Mouse (Mus musculus): ENCODE measurements around the gene Rnf167. TPM values are rescaled to one million over a fixed set of nuclear protein-coding genes. Genes with fewer than 3 reads are reported as not detected.

Rnf167 gene
- total RNA-seq, 2 experiments from 2014 or later: 88.7 to 91.8 TPM

DNA sequence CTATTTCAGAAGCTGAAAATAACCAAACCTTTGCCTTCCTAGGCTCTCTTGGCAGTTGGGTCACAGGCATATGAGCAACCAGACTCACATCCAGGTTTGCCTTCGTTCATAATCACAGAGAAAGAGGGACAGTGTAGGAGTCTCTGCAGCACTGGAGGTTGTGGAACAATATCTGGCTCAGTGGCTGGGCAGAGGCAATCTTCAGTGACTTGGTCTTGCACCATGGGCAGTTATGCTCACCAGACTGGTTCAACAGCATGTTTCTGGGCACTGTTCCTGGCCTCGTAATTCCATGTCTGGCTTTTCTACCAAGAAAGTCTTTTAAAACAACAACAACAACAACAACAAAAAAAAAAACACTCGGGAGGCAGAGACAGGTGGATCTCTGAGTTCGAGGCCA lies 11.4 kb upstream of the Rnf167 start:
- DNase-seq (ENCODE audit: low spot score in 2 of 2): no peak

GRCm38 (mm10) chr11:70637764-70638163 lies 9.3 kb upstream of the Rnf167 start:
- no peak for DNase-seq (ENCODE audit: low spot score in 2 of 2)

GRCm38 (mm10) chr11:70638293-70638692 lies 8.7 kb upstream of the Rnf167 start:
- DNase-seq (ENCODE audit: low spot score in 2 of 2): no peak

DNA sequence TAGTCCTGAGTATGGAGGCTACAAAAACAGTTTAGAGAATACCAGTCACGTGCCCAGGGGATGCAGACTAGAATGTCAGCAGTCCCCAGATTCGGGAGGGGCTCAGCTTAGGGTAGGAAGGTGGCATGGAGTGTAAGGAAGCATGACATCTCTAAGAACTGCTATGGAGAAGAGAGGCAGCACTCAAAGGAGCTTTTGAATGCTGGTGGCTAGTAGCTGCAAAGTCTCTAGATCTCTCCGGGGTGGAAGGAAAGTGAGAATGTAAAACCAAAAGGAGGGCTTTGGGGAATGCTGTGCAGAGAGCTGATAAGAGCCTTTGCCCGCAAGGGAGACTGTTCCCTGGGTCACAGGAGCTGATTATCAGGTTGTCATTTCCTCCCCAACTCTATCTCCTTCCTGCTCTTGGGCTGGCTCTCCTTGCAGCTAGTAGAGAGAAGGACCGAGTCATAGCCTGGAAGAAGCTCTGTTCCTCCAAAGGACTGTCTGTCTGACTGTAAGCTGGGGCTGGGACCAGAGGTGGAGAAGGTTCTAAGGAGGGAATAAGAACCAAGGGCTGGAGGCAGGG lies 8.2 kb upstream of the Rnf167 start, which contains the start of gene Gp1ba:
TSS of gene Gp1ba (plus strand) at position 409 of the 565 bp plus-strand sequence.
- DNase-seq (ENCODE audit: low spot score in 2 of 2): no peak

GRCm38 (mm10) chr11:70639976-70640375 lies 7.1 kb upstream of the Rnf167 start:
- DNase-seq (ENCODE audit: low spot score in 2 of 2): no peak

- no peak for DNase-seq (ENCODE audit: low spot score in 2 of 2)
Observed at GRCm38 (mm10) chr11:70641241-70641640, 5.8 kb upstream of the Rnf167 start.

DNA sequence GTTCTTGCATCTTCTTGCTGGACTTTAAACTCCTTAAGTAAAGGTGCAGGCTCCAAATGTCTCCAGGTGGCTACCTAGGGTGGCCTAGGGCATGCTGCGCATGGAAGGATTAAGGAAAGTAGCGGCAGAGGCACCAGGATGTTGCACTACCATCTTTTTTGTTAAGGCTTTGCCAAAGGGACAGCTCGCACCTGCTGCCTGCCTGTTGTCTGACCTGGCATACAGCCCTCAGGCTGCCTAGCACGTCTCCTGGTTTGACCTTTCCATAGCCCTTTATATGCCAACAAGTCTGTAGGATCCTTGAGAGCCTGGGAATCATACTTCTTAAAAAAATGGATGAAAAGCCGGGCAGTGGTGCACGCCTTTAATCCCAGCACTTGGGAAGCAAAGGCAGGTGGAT lies 4.0 kb upstream of the Rnf167 start:
- DNase-seq (ENCODE audit: low spot score in 2 of 2): no peak

DNA sequence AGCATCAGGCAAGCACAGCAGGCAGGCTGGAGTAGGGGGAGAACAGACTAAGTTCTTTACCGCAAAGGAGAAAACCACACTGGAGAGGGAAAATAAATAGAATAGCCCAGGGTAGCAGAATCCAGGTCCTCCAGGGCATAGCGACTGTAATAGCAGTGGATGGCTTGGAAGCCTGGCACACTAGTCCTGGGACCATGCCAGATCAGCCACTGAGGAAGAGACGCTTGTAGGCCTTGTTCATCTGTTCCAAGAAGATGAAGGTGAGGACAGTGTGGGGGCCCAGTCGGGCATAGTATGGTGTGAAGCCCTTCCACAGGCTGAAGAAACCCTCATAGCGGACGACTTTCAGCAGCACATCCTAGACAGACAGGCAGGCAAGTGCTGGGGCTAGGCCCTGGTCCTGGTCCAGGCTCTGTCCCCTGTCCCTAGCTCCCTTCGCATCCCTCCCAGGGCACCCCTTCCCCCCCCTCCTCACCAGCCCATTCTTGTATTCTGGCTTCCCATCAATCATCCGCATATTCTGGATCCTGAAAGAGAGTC lies 2.4 kb upstream of the Rnf167 start:
- no peak for DNase-seq (ENCODE audit: low spot score in 2 of 2)

- DNase-seq (ENCODE audit: low spot score in 2 of 2): no peak
Observed at GRCm38 (mm10) chr11:70645461-70646258, 1.4 kb upstream of the Rnf167 start.

- DNase-seq (ENCODE audit: low spot score in 2 of 2): no peak
Observed at GRCm38 (mm10) chr11:70646259-70646555, 828 bp upstream of the Rnf167 start.

DNA sequence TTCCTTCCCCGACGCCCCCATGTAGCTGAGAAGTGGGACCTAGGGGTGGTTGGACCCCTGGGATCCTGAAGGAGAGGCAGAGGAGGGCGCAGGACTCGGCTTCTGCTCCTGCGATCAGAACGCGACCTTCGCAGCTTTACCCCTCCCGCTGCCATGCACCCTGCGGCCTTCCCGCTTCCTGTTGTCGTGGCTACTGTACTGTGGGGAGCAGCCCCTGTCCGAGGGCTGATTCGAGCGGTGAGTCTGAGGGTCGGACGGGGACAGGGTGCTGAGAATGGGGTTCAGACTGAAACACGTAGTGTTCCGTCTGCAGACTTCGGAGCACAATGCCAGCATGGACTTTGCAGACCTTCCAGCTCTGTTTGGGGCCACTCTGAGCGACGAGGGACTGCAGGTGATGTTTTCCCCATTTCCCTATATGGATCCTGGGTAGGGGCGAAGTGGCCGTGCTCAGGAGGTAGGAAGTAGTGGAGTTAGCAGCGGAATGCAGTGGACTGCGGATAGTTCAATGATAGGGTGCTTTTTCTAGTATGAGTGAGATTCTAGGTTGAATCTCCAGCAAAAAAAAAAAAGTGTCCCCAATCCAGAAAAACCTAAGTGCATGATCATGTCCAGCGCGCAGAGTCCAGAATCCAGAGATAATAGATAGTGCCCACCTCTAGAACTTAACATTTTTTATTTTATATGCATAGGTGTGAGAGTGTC lies 833 bp downstream of the Rnf167 start:
- no peak for DNase-seq (ENCODE audit: low spot score in 2 of 2)

DNA sequence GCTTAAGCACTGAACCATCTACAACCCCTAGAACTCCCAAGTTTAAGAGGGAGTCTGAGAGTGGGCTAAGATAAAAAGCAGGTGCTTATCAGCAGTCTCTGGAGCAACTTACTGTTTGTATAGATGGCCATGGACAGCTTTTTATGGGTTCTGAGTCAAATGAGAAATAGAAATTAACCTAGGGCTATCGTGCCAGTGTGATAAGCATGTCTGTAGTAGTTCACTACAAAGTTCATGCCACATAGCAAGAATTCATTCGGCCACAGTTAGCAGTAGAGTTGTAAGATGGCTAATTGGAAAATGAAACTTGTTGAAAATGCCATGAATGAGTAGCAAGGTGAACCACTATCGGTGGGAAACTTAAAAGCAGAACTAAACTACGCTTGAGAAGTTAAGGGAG lies 1.5 kb downstream of the Rnf167 start:
- no peak for DNase-seq (ENCODE audit: low spot score in 2 of 2)

GRCm38 (mm10) chr11:70649185-70649734 lies 2.2 kb downstream of the Rnf167 start:
- no peak for DNase-seq (ENCODE audit: low spot score in 2 of 2)

DNA sequence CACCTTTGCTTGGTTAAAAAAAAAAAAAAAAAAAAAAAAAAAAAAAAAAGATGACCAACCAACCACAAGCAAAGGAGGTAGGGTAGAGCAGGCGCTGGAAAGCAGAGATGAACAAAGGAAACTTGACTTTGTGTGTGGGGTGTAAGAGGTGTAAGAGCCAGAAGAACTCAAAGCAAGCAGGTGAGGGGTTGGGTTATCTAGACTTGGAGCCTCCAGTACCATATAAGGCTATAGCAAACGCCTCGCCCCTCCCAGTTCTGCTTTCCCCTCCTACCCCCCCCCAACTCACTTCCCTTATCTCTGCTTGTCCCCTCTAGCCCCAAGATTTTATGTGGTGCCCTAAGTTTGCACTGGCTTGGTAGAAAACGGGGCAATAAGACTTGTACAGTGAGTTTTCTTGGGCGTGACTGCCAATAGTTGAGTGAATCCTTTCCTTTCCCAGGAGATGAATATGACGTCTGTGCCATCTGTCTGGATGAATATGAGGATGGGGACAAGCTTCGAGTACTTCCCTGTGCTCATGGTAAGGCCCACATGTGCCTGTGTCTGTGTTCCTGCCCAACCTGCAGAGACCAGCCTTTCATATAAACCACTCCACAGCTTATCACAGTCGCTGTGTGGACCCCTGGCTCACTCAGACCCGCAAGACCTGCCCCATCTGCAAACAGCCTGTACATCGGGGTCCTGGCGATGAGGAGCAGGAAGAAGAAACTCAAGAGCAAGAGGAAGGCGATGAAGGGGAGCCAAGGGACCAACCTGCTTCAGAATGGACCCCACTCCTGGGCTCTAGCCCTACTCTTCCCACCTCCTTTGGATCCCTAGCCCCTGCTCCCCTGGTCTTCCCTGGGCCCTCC lies 3.5 kb downstream of the Rnf167 start:
- peak in 1 of 2 experiments; percentile 13 for DNase-seq (ENCODE audit: low spot score in 2 of 2)

DNA sequence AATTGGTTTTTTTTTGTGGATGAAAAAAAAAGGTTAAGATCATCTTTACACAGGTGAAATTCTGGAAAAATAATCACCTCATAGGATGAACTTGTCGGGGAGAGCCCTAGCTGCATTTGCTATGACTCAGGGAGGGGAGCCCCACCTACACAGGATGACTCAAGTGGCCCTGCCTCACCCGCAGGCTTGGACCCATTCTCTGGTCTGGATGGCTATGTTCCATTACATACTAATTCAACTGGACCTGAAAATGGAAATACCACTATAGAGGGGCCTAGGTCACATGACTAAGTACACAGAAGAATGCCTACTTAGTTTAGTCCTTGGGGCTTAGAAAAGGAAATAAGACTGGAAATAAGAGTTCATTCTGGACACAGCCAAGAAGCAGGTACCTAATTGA lies 4.4 kb downstream of the Rnf167 start:
- peak in 1 of 2 experiments; percentile 3 for DNase-seq (ENCODE audit: low spot score in 2 of 2)

GRCm38 (mm10) chr11:70652029-70652883 lies 5.2 kb downstream of the Rnf167 start:
- DNase-seq (ENCODE audit: low spot score in 2 of 2): no peak

DNA sequence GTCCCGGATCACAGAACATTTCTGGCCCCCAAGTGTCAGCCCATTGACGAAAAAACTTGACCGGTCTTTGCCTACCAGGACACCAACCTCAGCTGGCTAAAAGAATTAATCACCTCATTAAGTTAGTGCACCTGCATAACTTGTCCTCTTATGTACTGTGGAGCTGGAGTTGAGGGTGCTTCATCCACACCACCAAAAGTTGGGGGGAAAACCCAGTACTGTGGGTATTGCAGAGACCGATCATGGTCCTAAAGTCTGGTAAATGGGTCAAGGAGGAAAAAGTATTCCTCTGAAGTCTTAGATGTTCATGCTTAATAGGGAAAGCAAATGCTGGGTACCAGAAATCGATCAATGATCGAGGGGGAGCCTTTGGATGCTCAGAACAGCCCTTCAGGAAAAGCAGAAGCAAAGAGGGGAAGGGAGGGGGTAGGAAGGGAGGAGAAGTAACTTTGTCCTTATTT lies 5.9 kb downstream of the Rnf167 start:
- DNase-seq (ENCODE audit: low spot score in 2 of 2): no peak

DNA sequence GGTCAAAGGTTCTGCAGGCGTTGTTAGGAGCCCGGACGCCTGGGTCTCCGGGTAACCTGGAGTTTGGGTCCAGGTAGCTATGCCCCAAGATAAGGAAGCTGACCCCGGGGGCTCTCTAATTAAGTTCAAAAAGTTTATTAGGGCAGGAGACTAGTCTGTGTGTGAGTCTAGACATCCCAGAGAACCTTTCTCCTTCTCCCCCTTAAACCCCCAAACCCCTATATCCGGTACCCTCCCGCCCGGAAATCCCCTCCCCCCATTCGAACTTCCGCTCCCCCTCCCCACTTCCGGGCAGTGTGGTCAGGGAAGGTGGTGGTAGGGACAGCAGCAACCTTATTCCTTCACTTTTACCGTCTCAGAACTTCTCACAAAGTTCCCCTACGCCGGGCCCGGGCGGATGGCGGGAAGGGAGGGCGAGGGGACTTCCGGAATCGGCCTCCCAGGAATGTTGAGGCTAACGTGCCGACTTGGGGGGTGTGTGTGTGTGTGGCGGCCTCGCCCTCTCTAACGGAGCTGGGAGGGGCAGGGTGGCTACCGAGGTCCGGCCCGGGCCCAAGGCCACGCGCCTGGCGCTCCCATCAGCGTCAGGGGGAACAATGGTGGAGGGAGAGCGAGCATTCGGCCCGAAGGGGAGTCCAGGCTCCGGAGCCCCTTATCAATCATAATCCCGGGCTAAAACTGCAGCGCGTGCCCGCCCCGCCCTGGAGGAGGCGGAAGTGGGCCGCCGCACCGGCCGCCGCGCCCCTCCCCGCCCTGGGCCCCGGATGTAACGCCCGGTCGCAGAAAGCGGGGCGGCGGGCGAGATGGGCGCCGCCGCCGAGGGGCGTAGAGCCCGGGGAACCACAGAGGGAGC lies 6.5 kb downstream of the Rnf167 start:
- no peak for DNase-seq (ENCODE audit: low spot score in 2 of 2)

Data from layer of hippocampus, adult 18-20 months (tissue).